Mouse (Mus musculus) cerebral cortex, adult 2 months (tissue): ENCODE data around the gene Gm44579.

Experiments
- WGBS: fragments of 180-500 bp; shearing (Covaris S2); methylation state at CpG from one replicate; pipeline ENCODE4 v1.1.7; 2018; 5-methylcytosine and 5-hydroxymethylcytosine counted together

Gm44579 gene

GRCm38 (mm10) chr15:98167645-98168621 is 52.8 kb downstream of the Gm44579 start:
- WGBS = 1% methylated on average over 69 of the region's 69 CpGs

GRCm38 (mm10) chr15:98166963-98167644 is 53.7 kb downstream of the Gm44579 start, which contains the start of gene Ccdc184:
Gene Ccdc184 (plus strand): TSS chr15:98167158.
- WGBS = 2% methylated on average over 18 of the region's 18 CpGs

DNA sequence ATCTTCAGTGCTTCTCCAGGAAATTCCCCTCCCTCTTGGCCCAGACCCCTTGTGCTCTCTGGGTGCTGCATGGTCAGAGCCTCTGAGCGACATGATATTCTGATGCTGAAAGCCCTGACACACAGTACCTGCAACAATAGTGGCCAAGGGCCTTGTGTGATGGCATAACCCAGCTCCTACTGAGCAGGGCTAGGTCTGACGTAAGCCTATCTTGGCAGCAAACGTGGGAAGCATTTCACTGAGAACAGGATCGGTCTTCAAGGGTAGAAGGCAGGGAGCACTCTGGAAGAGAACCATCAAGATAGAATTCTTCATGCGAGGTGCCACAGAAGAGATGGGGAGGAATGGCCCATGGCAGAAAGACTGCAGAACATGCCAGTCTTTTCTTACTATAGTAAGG is 55.3 kb downstream of the Gm44579 start, which contains the start of gene Asb8:
TSS of gene Asb8 (minus strand) at position 101 of the 400 bp plus-strand sequence.
- 86% methylated on average over 5 of the region's 5 CpGs for WGBS

DNA sequence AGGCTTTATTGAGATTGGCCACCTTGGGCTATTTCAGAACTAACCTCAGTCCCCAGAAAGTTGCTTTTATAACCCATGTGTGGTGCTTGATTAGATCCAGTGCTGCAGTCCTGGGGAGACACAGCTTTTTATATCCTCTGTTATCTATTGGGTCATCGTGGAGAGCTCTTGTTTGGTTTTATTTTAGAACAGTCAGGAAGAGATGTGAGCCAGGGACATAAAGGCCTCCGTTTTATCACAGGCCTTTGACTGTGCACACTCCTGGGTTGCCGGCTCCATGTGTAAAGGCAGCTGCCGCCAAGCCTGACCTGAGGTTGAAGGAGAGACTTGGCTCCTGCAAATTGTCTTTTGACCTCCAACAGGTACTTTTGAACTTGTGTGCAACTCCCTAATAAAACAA is 58.2 kb downstream of the Gm44579 start:
- WGBS = 69% methylated on average over 4 of the region's 4 CpGs

GRCm38 (mm10) chr15:98161026-98161805 is 59.6 kb downstream of the Gm44579 start:
- WGBS = 69% methylated on average over 19 of the region's 19 CpGs

DNA sequence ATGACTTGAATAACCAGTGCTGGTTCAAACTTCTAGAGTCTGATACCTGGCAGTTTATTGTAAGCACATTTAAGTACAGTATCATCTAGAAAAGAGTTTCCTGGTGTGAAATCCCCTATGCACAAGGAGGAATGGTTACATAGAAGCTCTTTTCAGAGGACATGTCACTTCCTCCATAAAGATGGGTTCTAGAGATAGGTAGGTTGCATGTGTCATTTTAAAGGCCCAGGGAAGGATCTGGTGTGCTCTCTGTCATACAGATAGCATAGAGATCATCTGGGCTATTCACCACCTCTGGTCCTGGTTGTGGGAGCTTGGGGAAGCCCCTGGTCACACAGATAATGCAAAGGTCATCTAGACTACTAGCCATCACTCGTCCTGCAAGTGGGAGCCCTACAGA is 63.5 kb downstream of the Gm44579 start:
- 85% methylated on average over 1 of the region's 1 CpGs for WGBS

- WGBS = 79% methylated on average over 4 of the region's 4 CpGs
These were observed 64.8 kb downstream of the Gm44579 start for GRCm38 (mm10) chr15:98155944-98156343.

DNA sequence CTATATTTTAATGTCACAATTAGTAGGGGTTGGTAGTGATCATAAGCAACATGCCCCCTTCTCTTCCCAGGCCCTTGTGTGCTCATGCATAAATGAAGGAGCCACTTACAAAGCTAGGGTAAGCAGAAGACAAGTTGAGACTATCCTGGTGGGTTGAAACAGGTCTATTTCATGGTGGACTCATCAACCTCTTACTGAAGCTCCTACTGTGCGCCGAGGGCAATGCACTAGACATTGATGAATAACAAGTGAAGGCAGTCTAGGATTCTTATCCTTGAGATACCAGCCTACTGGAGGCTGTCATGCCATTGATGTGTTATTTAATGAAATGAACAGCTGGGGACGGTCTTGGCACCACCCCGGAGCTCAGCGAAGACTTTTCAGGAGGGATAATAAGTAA is 65.5 kb downstream of the Gm44579 start:
- 93% methylated on average over 5 of the region's 5 CpGs for WGBS

- 93% methylated on average over 3 of the region's 3 CpGs for WGBS
These were observed 66.1 kb downstream of the Gm44579 start for GRCm38 (mm10) chr15:98154631-98155030.

GRCm38 (mm10) chr15:98154146-98154545 is 66.6 kb downstream of the Gm44579 start:
- 59% methylated on average over 4 of the region's 4 CpGs for WGBS

- WGBS = 33% methylated on average over 3 of the region's 3 CpGs
These were observed 67.2 kb downstream of the Gm44579 start for GRCm38 (mm10) chr15:98153625-98154024.

- WGBS = 75% methylated on average over 7 of the region's 7 CpGs
These were observed 67.9 kb downstream of the Gm44579 start for GRCm38 (mm10) chr15:98152916-98153315.

DNA sequence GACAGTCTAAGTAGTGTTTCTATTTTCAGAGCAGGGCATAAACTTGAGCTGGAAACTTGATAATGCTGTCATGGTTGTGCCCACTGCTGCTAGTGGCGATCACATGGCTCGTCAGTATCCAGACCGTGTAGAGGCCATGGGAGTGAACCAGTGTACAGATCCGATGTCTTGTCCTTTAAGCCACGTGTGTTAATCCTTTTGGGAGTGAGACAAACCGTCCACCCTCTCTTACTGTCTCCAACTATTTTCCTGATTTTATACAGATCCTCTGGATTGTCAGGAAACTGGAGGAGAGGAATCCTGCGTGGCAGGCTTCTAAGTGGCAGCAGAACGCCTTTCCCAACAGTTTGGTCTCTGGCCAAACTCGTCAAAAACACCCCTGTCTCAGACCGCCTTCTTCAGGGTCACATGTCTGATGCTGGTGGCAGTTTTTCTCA is 71.6 kb downstream of the Gm44579 start:
- 70% methylated on average over 10 of the region's 10 CpGs for WGBS

- WGBS = 84% methylated on average over 3 of the region's 3 CpGs
These were observed 72.4 kb downstream of the Gm44579 start for GRCm38 (mm10) chr15:98148356-98148755.

GRCm38 (mm10) chr15:98145559-98146181 is 75.1 kb downstream of the Gm44579 start:
- WGBS = under 1% methylated on average over 38 of the region's 38 CpGs

DNA sequence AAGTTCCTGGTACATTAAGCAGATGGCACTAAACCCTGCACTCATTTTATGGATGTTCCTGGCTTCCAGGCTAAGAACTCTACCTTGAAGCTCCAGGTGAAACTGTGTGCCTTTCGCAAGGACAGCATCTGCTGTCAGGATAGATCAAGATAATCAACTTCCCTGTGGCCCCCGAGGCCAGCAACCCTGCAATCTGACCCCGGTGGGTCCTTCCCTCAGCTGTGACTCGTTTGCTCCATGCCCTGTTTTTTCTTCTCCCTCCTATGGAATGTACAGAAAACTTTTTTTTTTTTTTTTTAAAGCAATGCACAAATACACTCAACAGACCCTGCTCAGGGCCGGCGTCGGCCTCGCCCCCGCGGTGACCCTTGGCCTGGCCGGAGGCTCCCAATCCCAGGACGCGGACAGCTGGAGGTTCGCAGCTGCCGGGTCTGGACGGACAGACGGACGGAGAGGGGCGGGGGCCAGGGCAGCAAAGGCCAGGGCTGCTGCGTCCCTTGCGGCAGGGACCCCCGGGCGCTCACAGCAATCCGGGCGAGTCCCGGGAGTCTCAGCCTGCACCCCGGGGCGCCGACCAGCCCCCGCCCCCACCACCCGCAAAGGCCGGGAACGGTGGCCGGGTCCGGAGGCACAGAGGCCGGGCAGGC is 75.8 kb downstream of the Gm44579 start:
- WGBS = 2% methylated on average over 36 of the region's 36 CpGs

DNA sequence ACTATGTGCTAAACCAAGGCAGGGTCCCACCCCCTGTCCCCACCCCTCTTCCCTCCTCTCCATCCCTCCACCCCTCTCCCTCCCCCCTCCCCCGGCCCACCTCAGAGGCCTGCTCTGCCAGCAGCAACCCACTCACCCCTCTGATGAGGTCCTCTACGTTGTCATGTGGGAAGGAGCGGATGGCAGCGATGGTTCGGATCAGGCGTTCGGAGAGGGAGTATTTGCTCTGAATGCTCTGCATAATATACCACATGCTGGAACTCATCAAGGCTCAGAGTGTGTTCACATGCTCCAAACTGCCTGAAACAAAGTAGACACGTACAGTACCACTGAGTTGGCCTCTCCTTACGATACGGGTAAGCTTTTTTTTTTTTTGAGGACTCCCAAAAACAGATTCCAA is 78.3 kb downstream of the Gm44579 start:
- 60% methylated on average over 10 of the region's 10 CpGs for WGBS

DNA sequence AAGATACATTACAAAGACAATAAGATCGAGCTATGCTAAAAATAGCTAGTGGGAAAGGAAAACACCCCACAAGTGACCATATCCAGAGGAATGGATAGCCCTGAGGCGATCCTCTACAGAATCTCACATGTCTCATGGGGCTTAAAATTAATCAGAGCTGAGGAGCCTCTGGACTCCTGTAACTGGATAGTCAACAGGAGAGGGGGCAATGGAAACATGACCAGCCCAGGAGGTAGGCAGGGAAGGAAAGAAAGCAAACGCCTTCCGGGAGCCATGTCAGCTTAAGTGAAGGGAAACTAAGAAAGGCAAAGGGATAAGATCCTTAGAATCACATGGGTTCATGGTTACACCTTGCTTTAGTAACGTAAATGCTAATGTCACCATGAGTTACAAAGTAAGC is 80.0 kb downstream of the Gm44579 start:
- WGBS = 84% methylated on average over 5 of the region's 5 CpGs

- WGBS = 78% methylated on average over 7 of the region's 7 CpGs
These were observed 81.0 kb downstream of the Gm44579 start for GRCm38 (mm10) chr15:98139763-98140162.

GRCm38 (mm10) chr15:98136871-98137270 is 83.9 kb downstream of the Gm44579 start:
- WGBS = 81% methylated on average over 9 of the region's 9 CpGs
